32 mouse cellular contexts compared by ENCODE assay signal in genomic region chr17:17865168-17865567, GRCm38 (mm10). TPM values are rescaled to one million over a fixed set of nuclear protein-coding genes. Genes with fewer than 3 reads are reported as not detected.
DNase-seq lines count a peak whose midpoint lies in the region; ATAC-seq and TF ChIP-seq lines count a peak whose summit lies in the region.
"Had no signal": no experiment of that assay in that cellular context is flagged by ENCODE, and none has a peak within 500 bp of the region (broad histone marks: within the 10 kb centered on the region; RNA-seq: fewer than 3 reads in every experiment).

No protein-coding gene starts in this region.

- TF ChIP-seq RAD21 in CH12.LX (IDR thresholded peaks at IDR 0.05; ENCODE audit: low read depth, low read length), result no peak

- no peak overlapping the region for H3K9ac ChIP-seq in liver, embryonic 15.5 days
- H3K9ac ChIP-seq in liver, embryonic 11.5 days (ENCODE audit: low read depth, low read length), result no peak overlapping the region
- no peak overlapping the region for H3K9ac ChIP-seq in CH12.LX (ENCODE audit: insufficient read depth, low read depth)
- H3K9ac ChIP-seq: forebrain, postnatal 0 days; hindbrain, embryonic 13.5 days; limb, embryonic 12.5 days; midbrain, embryonic 13.5 days; neural tube, embryonic 12.5 days had no signal

- intact Hi-C loops in left cerebral cortex, postnatal 25 days (cut with DNase I), result no loop called here

- DNase-seq in liver, embryonic 11.5 days (ENCODE audit: low spot score), result no peak
- peak; percentile 6 for DNase-seq in CH12.LX (ENCODE audit: extremely low read depth)
- no peak for DNase-seq in embryo, embryonic 11 days
- no peak for DNase-seq in left cerebral cortex, postnatal 25 days (ENCODE audit: low spot score in 2 of 2)
- DNase-seq: cerebellum, adult 8-10 months; forebrain, postnatal 0 days; gastrocnemius, postnatal 14 days; kidney, adult 11 months; layer of hippocampus, adult 9-11 months; retina, postnatal 1 day; right cerebral cortex, postnatal 25 days; spleen, adult 18-20 months had no signal

- H3K79me2 ChIP-seq in CH12.LX (replicated peaks; ENCODE audit: control insufficient read depth, extremely low read depth, insufficient read depth, poor library complexity, severe bottlenecking), result no peaks in the 10 kb centered on the region

- no peak for TF ChIP-seq POLR2A in CH12.LX (IDR thresholded peaks at IDR 0.05; ENCODE audit: low read depth, low read length)

- peaks cover 6% of the 10 kb centered on the region for H3K4me1 ChIP-seq in liver, embryonic 15.5 days (replicated peaks)
- no peaks in the 10 kb centered on the region for H3K4me1 ChIP-seq in liver, embryonic 11.5 days (replicated peaks; ENCODE audit: control insufficient read depth, insufficient read depth, low read length)
- peaks cover 0 to 7% of the 10 kb centered on the region in 2 experiments; a peak in 1 of 4 replicates for H3K4me1 ChIP-seq in CH12.LX (ENCODE audit: control insufficient read depth in 1 of 2, insufficient read depth in 2 of 2)
- H3K4me1 ChIP-seq: embryonic facial prominence, embryonic 10.5 days; hindbrain, embryonic 13.5 days; limb, embryonic 12.5 days; midbrain, embryonic 13.5 days; neural tube, embryonic 12.5 days had no signal

- no peak overlapping the region for H3K27ac ChIP-seq in liver, embryonic 15.5 days (replicated peaks)
- H3K27ac ChIP-seq in liver, embryonic 11.5 days (ENCODE audit: low read depth, low read length), result no peak overlapping the region
- H3K27ac ChIP-seq in CH12.LX (ENCODE audit: insufficient read depth, low read depth), result no peak overlapping the region
- H3K27ac ChIP-seq: embryonic facial prominence, embryonic 10.5 days; hindbrain, embryonic 13.5 days; limb, embryonic 12.5 days; midbrain, embryonic 13.5 days; neural tube, embryonic 12.5 days had no signal

- H3K4me3 ChIP-seq in liver, embryonic 15.5 days (replicated peaks), result no peak overlapping the region
- H3K4me3 ChIP-seq in liver, embryonic 11.5 days (ENCODE audit: low read depth, low read length), result no peak overlapping the region
- no peak overlapping the region for H3K4me3 ChIP-seq in CH12.LX (replicated peaks in 1 of 3; ENCODE audit: low read depth in 2 of 3, low read length in 2 of 3, poor library complexity in 1 of 3)
- H3K4me3 ChIP-seq: embryonic facial prominence, embryonic 10.5 days; hindbrain, embryonic 13.5 days; limb, embryonic 12.5 days; megakaryocyte, embryonic 14.5 days; midbrain, embryonic 13.5 days; neural tube, embryonic 12.5 days had no signal

- no peak for TF ChIP-seq EP300 in CH12.LX (IDR thresholded peaks at IDR 0.05; ENCODE audit: low read length)

- in situ Hi-C loops in CH12.LX (cut with MboI; ENCODE audit: low pct_ligation_motif_present, low pct_unique_long_range_greater_than_20kb, low sequenced_read_pairs), result no loop called here

- H3K9me3 ChIP-seq in liver, embryonic 15.5 days (replicated peaks), result no peaks in the 10 kb centered on the region
- H3K9me3 ChIP-seq in liver, embryonic 11.5 days (ENCODE audit: control insufficient read depth, low read length), result no peaks in the 10 kb centered on the region
- H3K9me3 ChIP-seq in CH12.LX (replicated peaks; ENCODE audit: low read length), result no peaks in the 10 kb centered on the region
- H3K9me3 ChIP-seq: embryonic facial prominence, embryonic 10.5 days; G1E; hindbrain, embryonic 13.5 days; limb, embryonic 12.5 days; megakaryocyte, embryonic 14.5 days; midbrain, embryonic 13.5 days; neural tube, embryonic 12.5 days had no signal

- peak; percentile 11; the same call in 1 of the 2 replicates for ATAC-seq in liver, embryonic 15.5 days (ENCODE audit: insufficient read depth)
- no peak for ATAC-seq in liver, embryonic 11.5 days (replicated peaks; ENCODE audit: low FRiP score)
- ATAC-seq in hematopoietic stem cell, adult 5-6 weeks (replicated peaks in 1 of 2; ENCODE audit: insufficient read depth in 1 of 2, low FRiP score in 2 of 2, low TSS enrichment in 1 of 2, low read depth in 1 of 2, poor library complexity in 2 of 2, severe bottlenecking in 2 of 2), result peak; percentile 83 to 87
- ATAC-seq in monocyte, adult 5-6 weeks (replicated peaks; ENCODE audit: insufficient number of reproducible peaks, low FRiP score, low TSS enrichment, poor library complexity, severe bottlenecking), result peak; percentile 82
- ATAC-seq: forebrain, postnatal 0 days; midbrain, embryonic 13.5 days; Patski had no signal

- dilution Hi-C loops in CH12.LX (cut with MboI; ENCODE audit: extremely low pct_ligation_motif_present, extremely low pct_unique_long_range_greater_than_20kb, low sequenced_read_pairs), result no loop called here

- WGBS in liver, embryonic 15.5 days (ENCODE audit: insufficient replicate concordance), result 23% methylated on average over 2 of the region's 2 CpGs
- 43% methylated on average over 2 of the region's 2 CpGs for WGBS in liver, embryonic 11.5 days

- H3K36me3 ChIP-seq in liver, embryonic 15.5 days (replicated peaks), result no peaks in the 10 kb centered on the region
- H3K36me3 ChIP-seq in liver, embryonic 11.5 days (ENCODE audit: control insufficient read depth, insufficient read depth, low read length), result no peaks in the 10 kb centered on the region; the same call in 1 of the 2 replicates
- H3K36me3 ChIP-seq in CH12.LX (replicated peaks in 1 of 2; ENCODE audit: control insufficient read depth in 1 of 2, insufficient read depth in 1 of 2, low read length in 1 of 2), result no peaks in the 10 kb centered on the region
- H3K36me3 ChIP-seq: G1E had no signal

- H3K4me2 ChIP-seq in liver, embryonic 15.5 days, result no peak overlapping the region
- H3K4me2 ChIP-seq in liver, embryonic 11.5 days, result no peak overlapping the region
- no peak overlapping the region for H3K4me2 ChIP-seq in CH12.LX (ENCODE audit: insufficient read depth, low read depth, poor library complexity, severe bottlenecking)
- H3K4me2 ChIP-seq: hindbrain, embryonic 13.5 days; limb, embryonic 12.5 days; midbrain, embryonic 13.5 days; neural tube, embryonic 12.5 days had no signal

- H3K27me3 ChIP-seq in liver, embryonic 15.5 days, result no peaks in the 10 kb centered on the region
- H3K27me3 ChIP-seq in liver, embryonic 11.5 days (replicated peaks; ENCODE audit: control insufficient read depth, insufficient read depth, low read length), result no peaks in the 10 kb centered on the region
- H3K27me3 ChIP-seq in CH12.LX (replicated peaks), result no peaks in the 10 kb centered on the region
- H3K27me3 ChIP-seq: hindbrain, embryonic 13.5 days; limb, embryonic 12.5 days; megakaryocyte, embryonic 14.5 days; midbrain, embryonic 13.5 days; neural tube, embryonic 12.5 days; Patski had no signal

- no peak for TF ChIP-seq CTCF in CH12.LX (conservative IDR thresholded peaks at IDR 0.05 in 1 of 2, IDR thresholded peaks at IDR 0.05 in 1 of 2; ENCODE audit: low read depth in 2 of 2, low read length in 2 of 2)

TF ChIP-seq in CH12.LX, 34 proteins besides CTCF, POLR2A, EP300 and RAD21 (continues in another document):
- TF ChIP-seq MYC (IDR thresholded peaks at IDR 0.05; ENCODE audit: low read depth, low read length) (no peak), NRF1 (IDR thresholded peaks at IDR 0.05; ENCODE audit: low read depth, low read length) (no peak), RCOR1 (conservative IDR thresholded peaks at IDR 0.05; ENCODE audit: low read depth, low read length) (no peak)

RNA-seq across cellular contexts. Expression of gene Has1, which starts 10.2 kb away (rescaled TPM):
- polyA plus RNA-seq in liver, embryonic 15.5 days (2015; fragmentation: Nextera tagmentation; extraction: Ambion mirVana), result 0.03 and 0.05 TPM in 2 replicates
- 0.31 and 0.58 TPM in 2 replicates for polyA plus RNA-seq in liver, embryonic 11.5 days (2014; fragmentation: Nextera tagmentation; extraction: Ambion mirVana)
- not detected in 2 replicates for total RNA-seq in CH12.LX (2012; rRNA removed)
- not detected in 2 replicates for total RNA-seq in CH12.LX (2014; rRNA removed)
- not detected in 2 replicates for polyA plus RNA-seq in CH12.LX (2012; ENCODE audit: insufficient read length, low read depth)
- total RNA-seq in hematopoietic stem cell, adult 5-6 weeks (2017), result not detected in 2 replicates
- not detected in 3 replicates for total RNA-seq in monocyte, adult 5-6 weeks (2017)
- under 1 TPM; 0.53 to 0.62 TPM for total RNA-seq in left cerebral cortex, postnatal 25 days (2021)
- polyA plus RNA-seq: G1E had no signal

RNA-seq across cellular contexts. Expression of gene Fpr1, which starts 18.6 kb away (rescaled TPM):
- 6.3 and 7.9 TPM in 2 replicates for polyA plus RNA-seq in liver, embryonic 15.5 days (2015; fragmentation: Nextera tagmentation; extraction: Ambion mirVana)
- 0.37 TPM in 1 of 2 replicates, not detected in the other for polyA plus RNA-seq in liver, embryonic 11.5 days (2014; fragmentation: Nextera tagmentation; extraction: Ambion mirVana)
- total RNA-seq in CH12.LX (2012; rRNA removed) (not detected in 2 replicates), CH12.LX (2014; rRNA removed) (not detected in 2 replicates)
- not detected in 2 replicates for polyA plus RNA-seq in CH12.LX (2012; ENCODE audit: insufficient read length, low read depth)
- 2.7 and 12.1 TPM in 2 replicates for total RNA-seq in hematopoietic stem cell, adult 5-6 weeks (2017)
- 9.8 to 11.3 TPM (median 10.1 TPM) in 3 replicates for total RNA-seq in monocyte, adult 5-6 weeks (2017)
- not detected for total RNA-seq in left cerebral cortex, postnatal 25 days (2021)
- total RNA-seq: adrenal gland, adult 18-20 months; forebrain, postnatal 0 days; gastrocnemius, postnatal 14 days; heart, adult 8-10 months; left cerebral cortex, adult 8-10 months had no signal
- polyA plus RNA-seq: embryonic facial prominence, embryonic 10.5 days; G1E; hindbrain, embryonic 13.5 days; limb, embryonic 12.5 days; neural tube, embryonic 12.5 days had no signal

RNA-seq across cellular contexts. Expression of gene Fpr2, which starts 22.5 kb away (rescaled TPM):
- 3.4 and 3.5 TPM in 2 replicates for polyA plus RNA-seq in liver, embryonic 15.5 days (2015; fragmentation: Nextera tagmentation; extraction: Ambion mirVana)
- polyA plus RNA-seq in liver, embryonic 11.5 days (2014; fragmentation: Nextera tagmentation; extraction: Ambion mirVana), result 0.21 TPM in 1 of 2 replicates, not detected in the other
- not detected in 2 replicates for total RNA-seq in CH12.LX (2012; rRNA removed)
- total RNA-seq in CH12.LX (2014; rRNA removed), result not detected in 2 replicates
- polyA plus RNA-seq in CH12.LX (2012; ENCODE audit: insufficient read length, low read depth), result not detected in 2 replicates
- 8.1 and 26.5 TPM in 2 replicates for total RNA-seq in hematopoietic stem cell, adult 5-6 weeks (2017)
- 29.1 to 53.2 TPM (median 41.4 TPM) in 3 replicates for total RNA-seq in monocyte, adult 5-6 weeks (2017)
- total RNA-seq in left cerebral cortex, postnatal 25 days (2021), result not detected
- total RNA-seq: adrenal gland, adult 18-20 months; forebrain, postnatal 0 days; gastrocnemius, postnatal 14 days; heart, postnatal 25 days; left cerebral cortex, adult 8-10 months had no signal
- polyA plus RNA-seq: embryonic facial prominence, embryonic 10.5 days; G1E; hindbrain, embryonic 13.5 days; limb, embryonic 12.5 days; midbrain, embryonic 13.5 days; neural tube, embryonic 12.5 days had no signal

RNA-seq across cellular contexts. Expression of gene Fpr3, which starts 22.5 kb away (rescaled TPM):
- polyA plus RNA-seq in liver, embryonic 15.5 days (2015; fragmentation: Nextera tagmentation; extraction: Ambion mirVana), result not detected in 2 replicates
- not detected in 2 replicates for polyA plus RNA-seq in liver, embryonic 11.5 days (2014; fragmentation: Nextera tagmentation; extraction: Ambion mirVana)
- total RNA-seq in CH12.LX (2012; rRNA removed), result not detected in 2 replicates
- not detected in 2 replicates for total RNA-seq in CH12.LX (2014; rRNA removed)
- polyA plus RNA-seq in CH12.LX (2012; ENCODE audit: insufficient read length, low read depth), result not detected in 2 replicates
- total RNA-seq in hematopoietic stem cell, adult 5-6 weeks (2017), result not detected in 2 replicates
- total RNA-seq in monocyte, adult 5-6 weeks (2017), result not detected in 3 replicates
- not detected for total RNA-seq in left cerebral cortex, postnatal 25 days (2021)
- total RNA-seq: adrenal gland, adult 18-20 months; adrenal gland, postnatal 4 days; forebrain, postnatal 0 days; G1E; gastrocnemius, postnatal 14 days; heart, adult 8-10 months; heart, postnatal 25 days; left cerebral cortex, adult 8-10 months had no signal
- polyA plus RNA-seq: embryonic facial prominence, embryonic 10.5 days; forebrain, postnatal 0 days; G1E; heart, embryonic 14.5 days; hindbrain, embryonic 13.5 days; kidney, embryonic 16.5 days; large intestine, adult 2 months; limb, embryonic 12.5 days; midbrain, embryonic 13.5 days; neural tube, embryonic 12.5 days; Patski; thymus, postnatal 0 days had no signal

RNA-seq across cellular contexts. Expression of gene Spaca6, which starts 38.2 kb away (rescaled TPM):
- 4.1 TPM in 2 replicates for polyA plus RNA-seq in liver, embryonic 15.5 days (2015; fragmentation: Nextera tagmentation; extraction: Ambion mirVana)
- 11.2 and 16.4 TPM in 2 replicates for polyA plus RNA-seq in liver, embryonic 11.5 days (2014; fragmentation: Nextera tagmentation; extraction: Ambion mirVana)
- total RNA-seq in CH12.LX (2012; rRNA removed), result not detected in 2 replicates
- total RNA-seq in CH12.LX (2014; rRNA removed), result not detected in 2 replicates
- 0.67 TPM in 1 of 2 replicates, not detected in the other for polyA plus RNA-seq in CH12.LX (2012; ENCODE audit: insufficient read length, low read depth)
- 0.94 and 11.9 TPM in 2 replicates for total RNA-seq in hematopoietic stem cell, adult 5-6 weeks (2017)
- total RNA-seq in monocyte, adult 5-6 weeks (2017), result 0.10 TPM in 1 of 3 replicates, not detected in the others
- 10 to 100 TPM; 68.8 to 86.7 TPM for total RNA-seq in left cerebral cortex, postnatal 25 days (2021)
